Mouse (Mus musculus): ENCODE measurements around the gene Emc7.
"Not testable (repeated sequence)": the region's sequence is repeated elsewhere in the genome, so short reads cannot be mapped to it uniquely, and the experiment has no call there.

The Emc7 gene

GRCm38 (mm10) chr2:112454862-112455564 lies at the start of gene Emc7:
Gene Emc7 (plus strand): TSS chr2:112454997.
- DNase-seq (ENCODE audit: low read depth), result peak; percentile 96

GRCm38 (mm10) chr2:112407030-112407429 lies 47.8 kb upstream of the Emc7 start:
- DNase-seq (ENCODE audit: low read depth), result no peak

- DNase-seq (ENCODE audit: low read depth), result no peak
These were observed 29.5 kb upstream of the Emc7 start for GRCm38 (mm10) chr2:112425308-112425707.

GRCm38 (mm10) chr2:112428534-112428933 lies 26.3 kb upstream of the Emc7 start:
- DNase-seq (ENCODE audit: low read depth), result not testable (repeated sequence)

- DNase-seq (ENCODE audit: low read depth), result no peak
These were observed 25.1 kb upstream of the Emc7 start for GRCm38 (mm10) chr2:112429665-112430064.

GRCm38 (mm10) chr2:112430403-112430802 lies 24.4 kb upstream of the Emc7 start:
- DNase-seq (ENCODE audit: low read depth), result no peak

GRCm38 (mm10) chr2:112432523-112432922 lies 22.3 kb upstream of the Emc7 start:
- DNase-seq (ENCODE audit: low read depth), result no peak

GRCm38 (mm10) chr2:112433359-112433758 lies 21.4 kb upstream of the Emc7 start:
- DNase-seq (ENCODE audit: low read depth), result peak; percentile 67

GRCm38 (mm10) chr2:112436292-112436691 lies 18.5 kb upstream of the Emc7 start:
- DNase-seq (ENCODE audit: low read depth), result no peak

- DNase-seq (ENCODE audit: low read depth), result no peak
These were observed 17.2 kb upstream of the Emc7 start for GRCm38 (mm10) chr2:112437589-112437988.

GRCm38 (mm10) chr2:112443491-112443890 lies 11.3 kb upstream of the Emc7 start:
- peak; percentile 44 for DNase-seq (ENCODE audit: low read depth)

GRCm38 (mm10) chr2:112445511-112445910 lies 9.3 kb upstream of the Emc7 start:
- DNase-seq (ENCODE audit: low read depth), result no peak

- DNase-seq (ENCODE audit: low read depth), result not testable (repeated sequence)
These were observed 6.8 kb upstream of the Emc7 start for GRCm38 (mm10) chr2:112448046-112448445.

- DNase-seq (ENCODE audit: low read depth), result peak; percentile 52
These were observed 6.2 kb upstream of the Emc7 start for GRCm38 (mm10) chr2:112448510-112449059.

- peak; percentile 65 for DNase-seq (ENCODE audit: low read depth)
These were observed 5.0 kb upstream of the Emc7 start for GRCm38 (mm10) chr2:112449597-112450296.

- not testable (repeated sequence) for DNase-seq (ENCODE audit: low read depth)
These were observed 2.3 kb upstream of the Emc7 start for GRCm38 (mm10) chr2:112452513-112452912.

- DNase-seq (ENCODE audit: low read depth), result no peak
These were observed 504 bp upstream of the Emc7 start for GRCm38 (mm10) chr2:112454125-112454861.

GRCm38 (mm10) chr2:112460557-112460956 lies 5.8 kb downstream of the Emc7 start:
- DNase-seq (ENCODE audit: low read depth), result no peak

GRCm38 (mm10) chr2:112469542-112469941 lies 14.7 kb downstream of the Emc7 start:
- no peak for DNase-seq (ENCODE audit: low read depth)

- DNase-seq (ENCODE audit: low read depth), result no peak
These were observed 16.2 kb downstream of the Emc7 start for GRCm38 (mm10) chr2:112470961-112471381.

GRCm38 (mm10) chr2:112472076-112472475 lies 17.3 kb downstream of the Emc7 start:
- no peak for DNase-seq (ENCODE audit: low read depth)

- peak; percentile 28 for DNase-seq (ENCODE audit: low read depth)
These were observed 20.4 kb downstream of the Emc7 start for GRCm38 (mm10) chr2:112474997-112475724.

All from 416B (cell line).